Mouse (Mus musculus) intestine, embryonic 16.5 days (tissue): ENCODE results near the gene Olfr1471. TPM values are rescaled to one million over a fixed set of nuclear protein-coding genes. Genes with fewer than 3 reads are reported as not detected.
"Not testable (repeated sequence)": the region's sequence is repeated elsewhere in the genome, so short reads cannot be mapped to it uniquely, and the experiment has no call there.

Experiments
- ATAC-seq: fragments of 200-750 bp; cut with Nextera tagmentation; 2 replicates; pipeline ENCODE4 v1.8.0; 2017; ENCODE audit warnings: moderate TSS enrichment, moderate library complexity
- H3K27ac ChIP-seq: fragments of 300-500 bp; sonication (generic); 2 replicates; pipeline ENCODE4 v1.5.1; 2014; ENCODE audit warnings: mild to moderate bottlenecking, low read length
- H3K27me3 ChIP-seq: fragments of 300-500 bp; sonication (generic); replicated peaks from 2 replicates; pipeline ENCODE4 v1.6.1; 2014; ENCODE audit warnings: low read length, control low read depth, mixed read lengths; ENCODE audit not compliant: control insufficient read depth, insufficient read depth
- H3K36me3 ChIP-seq: fragments of 300-500 bp; sonication (generic); 2 replicates; pipeline ENCODE4 v1.6.1; 2014; ENCODE audit warnings: low read length, control low read depth; ENCODE audit not compliant: control insufficient read depth, insufficient read depth
- H3K4me1 ChIP-seq: fragments of 300-500 bp; sonication (generic); 2 replicates; pipeline ENCODE4 v1.6.1; 2014; ENCODE audit warnings: low read length, control low read depth, mixed read lengths; ENCODE audit not compliant: control insufficient read depth, insufficient read depth
- H3K4me2 ChIP-seq: fragments of 300-500 bp; sonication (generic); 2 replicates; pipeline ENCODE4 v1.6.1; 2014; ENCODE audit warnings: low read depth, low read length, control low read depth
- H3K4me3 ChIP-seq: fragments of 300-500 bp; sonication (generic); 2 replicates; pipeline ENCODE4 v1.5.1; 2014; ENCODE audit warnings: mild to moderate bottlenecking, low read length
- H3K9ac ChIP-seq: fragments of 300-500 bp; sonication (generic); 2 replicates; pipeline ENCODE4 v1.6.1; 2014; ENCODE audit warnings: low read depth, low read length
- H3K9me3 ChIP-seq: fragments of 300-500 bp; sonication (generic); 2 replicates; pipeline ENCODE4 v1.6.1; 2016; ENCODE audit warnings: low read length, control low read depth; ENCODE audit not compliant: control insufficient read depth
- WGBS: fragments of 180-500 bp; shearing (Covaris S2); extraction: QIAGEN DNeasy Blood & Tissue Kit; methylation state at CpG from one replicate; pipeline ENCODE4 v1.1.7; 2014; 5-methylcytosine and 5-hydroxymethylcytosine counted together
- polyA plus RNA-seq: library from polyadenylated mRNA; unstranded; fragments of >200 nt; fragmentation: Nextera tagmentation; extraction: Ambion mirVana; gene quantifications from 2 replicates; pipeline ENCODE4 v1.2.1, GENCODE M21; 2015

The Olfr1471 gene
- not detected in 2 replicates for polyA plus RNA-seq

DNA sequence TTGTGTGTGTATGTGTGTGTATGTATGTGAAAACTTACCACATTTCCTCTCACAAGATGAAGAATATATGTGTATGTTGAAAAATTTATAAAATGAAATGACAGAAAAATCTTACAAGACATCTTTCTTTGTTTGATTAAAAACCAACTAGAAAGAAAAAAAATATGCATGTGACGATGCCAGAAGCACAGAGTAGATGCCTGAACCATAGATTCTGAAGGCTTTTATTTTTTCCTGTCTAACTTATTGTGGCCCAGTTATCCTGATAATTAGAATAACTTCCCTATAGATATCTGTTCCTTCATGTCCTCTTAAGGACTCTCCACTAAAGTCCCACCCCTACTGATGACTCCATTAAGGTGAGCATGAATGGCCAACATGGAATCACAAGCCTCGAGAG lies at the start of gene Olfr1471:
TSS of gene Olfr1471 (plus strand) at position 301 of the 400 bp plus-strand sequence.
- H3K4me1 ChIP-seq, H3K27me3 ChIP-seq, H3K4me2 ChIP-seq, H3K4me3 ChIP-seq, H3K9ac ChIP-seq, H3K9me3 ChIP-seq, H3K27ac ChIP-seq, ATAC-seq, H3K36me3 ChIP-seq: not testable (repeated sequence)
- WGBS: 77% methylated on average over 2 of the region's 2 CpGs

GRCm38 (mm10) chr19:13407549-13407948 lies 35.7 kb upstream of the Olfr1471 start, which contains the start of gene Olfr1469:
Gene Olfr1469, plus strand, starts transcription at chr19:13407849.
- Histone ChIP-seq H3K4me2 (no peak within 1 kb of the TSS), H3K4me3 (no peak within 1 kb of the TSS), H3K27me3 (no peaks in the 10 kb centered on the region), H3K9ac (no peak within 1 kb of the TSS), H3K9me3 (no peaks in the 10 kb centered on the region), H3K36me3 (no peaks in the 10 kb centered on the region), H3K4me1 (no peaks in the 10 kb centered on the region), H3K27ac (no peak within 1 kb of the TSS)
- no peak for ATAC-seq
- 70% methylated on average over 2 of the region's 2 CpGs for WGBS

DNA sequence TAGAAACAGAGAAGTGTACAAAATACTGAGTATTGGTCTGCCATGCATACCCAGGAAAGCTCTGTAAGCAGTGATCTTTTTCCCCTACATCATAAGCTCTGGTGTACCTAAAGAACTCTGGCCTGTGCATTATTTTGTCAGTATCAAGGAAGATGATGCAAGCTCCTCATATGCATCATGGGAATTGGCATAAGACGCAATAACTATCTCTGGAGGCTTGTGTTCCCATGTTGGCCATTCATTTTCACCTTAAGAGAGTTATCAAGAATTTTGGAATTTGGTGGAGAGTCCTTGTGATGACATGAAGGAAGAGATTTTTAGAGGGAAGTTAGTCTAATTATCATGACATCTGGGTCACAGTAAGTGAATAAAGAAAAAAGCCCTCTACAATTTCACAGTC lies 12.8 kb downstream of the Olfr1471 start, which contains the start of gene Olfr1472:
TSS of gene Olfr1472 (minus strand) at position 101 of the 400 bp plus-strand sequence.
- Histone ChIP-seq H3K4me2 (no peak within 1 kb of the TSS), H3K4me3 (no peak within 1 kb of the TSS), H3K9ac (no peak within 1 kb of the TSS), H3K36me3 (no peaks in the 10 kb centered on the region), H3K27me3 (no peaks in the 10 kb centered on the region), H3K9me3 (no peaks in the 10 kb centered on the region), H3K4me1 (no peaks in the 10 kb centered on the region), H3K27ac (no peak within 1 kb of the TSS)
- ATAC-seq: no peak
- 80% methylated on average over 1 of the region's 1 CpGs for WGBS

GRCm38 (mm10) chr19:13469265-13469664 lies 26.1 kb downstream of the Olfr1471 start, which contains the start of gene Olfr1474:
Gene Olfr1474, plus strand, starts transcription at chr19:13469565.
- ATAC-seq, H3K9ac ChIP-seq, H3K4me3 ChIP-seq, H3K4me2 ChIP-seq, H3K36me3 ChIP-seq, H3K4me1 ChIP-seq, H3K27ac ChIP-seq, H3K9me3 ChIP-seq, H3K27me3 ChIP-seq: not testable (repeated sequence)
- WGBS: 82% methylated on average over 4 of the region's 4 CpGs

GRCm38 (mm10) chr19:13480096-13480495 lies 36.9 kb downstream of the Olfr1471 start, which contains the start of gene Olfr1475:
Gene Olfr1475, minus strand, starts transcription at chr19:13480196.
- ATAC-seq: no peak
- H3K4me3 ChIP-seq: no peak within 1 kb of the TSS

GRCm38 (mm10) chr19:13500246-13500645 lies 57.0 kb downstream of the Olfr1471 start, which contains the start of gene Olfr1477:
Gene Olfr1477, plus strand, starts transcription at chr19:13500546.
- H3K4me1 ChIP-seq: no peaks in the 10 kb centered on the region

More at GRCm38 (mm10) chr19:13480096-13480495, 36.9 kb downstream of the Olfr1471 start, which contains the start of gene Olfr1475:
- H3K9me3 ChIP-seq: no peaks in the 10 kb centered on the region
- no peak within 1 kb of the TSS for H3K27ac ChIP-seq
- no peaks in the 10 kb centered on the region for H3K36me3 ChIP-seq
- no peak within 1 kb of the TSS for H3K9ac ChIP-seq
- H3K4me2 ChIP-seq: no peak within 1 kb of the TSS
- H3K27me3 ChIP-seq: no peaks in the 10 kb centered on the region
- H3K4me1 ChIP-seq: no peaks in the 10 kb centered on the region

More at GRCm38 (mm10) chr19:13500246-13500645, 57.0 kb downstream of the Olfr1471 start, which contains the start of gene Olfr1477:
- Histone ChIP-seq H3K27me3 (no peaks in the 10 kb centered on the region), H3K9ac (no peak within 1 kb of the TSS), H3K4me2 (no peak within 1 kb of the TSS), H3K9me3 (peaks cover 3% of the 10 kb centered on the region; the same call in 1 of the 2 replicates), H3K4me3 (no peak within 1 kb of the TSS), H3K27ac (no peak within 1 kb of the TSS), H3K36me3 (no peaks in the 10 kb centered on the region)
- ATAC-seq: no peak
- WGBS: 64% methylated on average over 3 of the region's 3 CpGs

Other genes starting within 250 kb of the Olfr1471 start
- not detected in 2 replicates for gene Olfr1463, start 212.1 kb upstream of the Olfr1471 start, polyA plus RNA-seq
- not detected in 2 replicates for gene Olfr1465, start 127.9 kb upstream of the Olfr1471 start, polyA plus RNA-seq
- gene Olfr1466, start 104.5 kb upstream of the Olfr1471 start, polyA plus RNA-seq: not detected in 2 replicates
- not detected in 2 replicates for gene Olfr1467, start 81.2 kb upstream of the Olfr1471 start, polyA plus RNA-seq
- not detected in 2 replicates for gene Olfr1469, start 35.6 kb upstream of the Olfr1471 start, polyA plus RNA-seq
- not detected in 2 replicates for gene Olfr1472, start 12.7 kb downstream of the Olfr1471 start, polyA plus RNA-seq
- not detected in 2 replicates for gene Olfr1474, start 26.2 kb downstream of the Olfr1471 start, polyA plus RNA-seq
- not detected in 2 replicates for gene Olfr1475, start 36.8 kb downstream of the Olfr1471 start, polyA plus RNA-seq
- gene Olfr1477, start 57.1 kb downstream of the Olfr1471 start, polyA plus RNA-seq: not detected in 2 replicates
- not detected in 2 replicates for gene Olfr1480, start 84.5 kb downstream of the Olfr1471 start, polyA plus RNA-seq
- gene Olfr1484, start 140.1 kb downstream of the Olfr1471 start, polyA plus RNA-seq: not detected in 2 replicates
- gene Olfr1487, start 174.0 kb downstream of the Olfr1471 start, polyA plus RNA-seq: not detected in 2 replicates
- gene Olfr1489, start 188.2 kb downstream of the Olfr1471 start, polyA plus RNA-seq: not detected in 2 replicates
- gene Olfr1490, start 207.7 kb downstream of the Olfr1471 start, polyA plus RNA-seq: not detected in 2 replicates